Mouse (Mus musculus) heart, adult 11 months (tissue): ENCODE measurements at regions not wholly inside any gene's neighbourhood (a gene's known extent, or its start where the extent isn't known, plus 50 kb on each side); places are given as distances from the start of the nearest gene placed in this dataset.
A peak's percentile ranks its signal among the peaks of the same experiment; 100 is the strongest.

ENCODE experiments used
- DNase-seq: peaks from one replicate; pipeline ENCODE4 v3.0.0; 2022

DNA sequence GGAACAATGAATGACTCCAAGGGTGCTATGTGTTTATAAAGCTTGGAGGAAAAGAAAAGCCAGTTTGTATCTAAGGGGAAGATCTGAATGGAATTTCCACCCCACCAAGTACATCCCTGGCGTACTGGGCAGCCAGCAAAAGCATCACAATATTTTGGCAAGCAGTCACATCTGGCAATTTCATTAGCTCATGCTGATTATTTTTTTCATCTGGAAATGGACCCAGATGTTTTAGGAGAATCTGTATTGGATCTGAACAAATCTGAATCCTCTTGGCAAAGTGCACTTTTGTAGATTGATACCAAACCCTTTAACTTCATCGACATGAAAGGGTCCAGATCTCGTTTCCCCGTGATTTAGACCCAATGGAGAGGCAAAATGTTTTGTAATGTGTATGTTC, 207.1 kb downstream of the Epha4 start:
- DNase-seq, result peak; percentile 91

- DNase-seq, result no peak
Observed at GRCm38 (mm10) chr1:77313119-77313518, 201.8 kb downstream of the Epha4 start.

DNA sequence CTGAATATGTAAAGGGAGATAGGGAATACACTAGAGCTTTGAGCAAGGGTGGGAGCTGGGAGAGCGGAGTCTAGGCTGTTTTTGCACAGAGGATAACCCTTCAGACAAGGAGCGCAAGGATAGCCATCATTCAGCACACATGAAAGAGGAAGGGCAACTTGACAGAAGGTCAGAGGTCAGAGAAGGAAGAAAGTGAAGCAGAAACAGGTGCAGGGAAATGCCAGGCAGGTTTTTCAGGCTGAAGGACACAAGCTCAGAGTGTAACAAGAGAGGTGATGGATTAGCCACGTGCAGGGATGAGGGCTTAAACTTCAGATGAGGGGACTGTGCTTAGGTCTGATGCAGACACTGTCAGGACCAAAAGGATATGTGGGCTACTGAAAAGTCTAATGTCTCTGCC, 199.5 kb downstream of the Epha4 start:
- DNase-seq, result no peak

DNA sequence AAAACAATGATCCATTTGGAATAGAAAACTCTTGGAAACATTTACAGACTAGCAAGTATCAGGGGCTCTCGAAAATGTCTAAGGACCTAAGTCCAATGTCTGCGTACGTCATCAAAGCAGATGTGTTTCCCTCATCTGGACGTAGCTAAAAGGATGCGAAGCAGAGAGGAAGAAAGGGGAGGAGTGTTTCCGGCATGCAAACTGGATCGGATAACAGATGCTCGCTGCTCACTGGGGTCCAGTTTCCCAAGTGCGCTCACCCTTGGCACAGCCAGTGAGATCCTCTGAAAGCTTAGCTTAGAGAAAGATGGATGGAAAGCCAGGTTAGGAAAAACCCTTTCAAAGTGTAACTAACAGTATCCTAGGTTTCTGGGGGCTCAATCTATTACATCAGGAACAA, 198.7 kb downstream of the Epha4 start:
- no peak for DNase-seq
